Mouse (Mus musculus): ENCODE measurements at regions not wholly inside any gene's neighbourhood (a gene's known extent, or its start where the extent isn't known, plus 50 kb on each side); places are given as distances from the start of the nearest gene placed in this dataset.

DNA sequence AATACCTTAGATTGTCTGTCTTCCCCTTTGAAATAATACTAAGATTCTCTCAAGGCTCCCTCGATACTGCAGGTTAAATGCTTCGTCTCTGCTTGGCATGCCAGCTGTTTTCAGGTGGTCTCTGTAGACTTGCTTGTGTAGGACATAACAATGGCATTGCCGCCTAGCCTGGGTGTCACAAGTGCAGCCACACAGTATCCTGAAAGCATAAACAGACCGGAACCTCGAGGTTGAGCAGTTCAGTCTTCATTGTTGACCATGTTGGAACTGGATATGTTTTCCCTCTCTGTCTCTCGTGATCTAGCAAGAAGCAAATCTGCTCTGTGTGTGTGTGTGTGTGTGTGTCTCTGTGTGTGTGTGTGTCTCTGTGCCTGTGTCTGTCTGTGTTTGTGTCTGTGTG is 675.4 kb upstream of the Tmem132c start:
- no peak for DNase-seq (ENCODE audit: low read depth, low spot score)

GRCm38 (mm10) chr5:126573766-126574165 is 667.8 kb upstream of the Tmem132c start:
- no peak for DNase-seq (ENCODE audit: low read depth, low spot score)

DNA sequence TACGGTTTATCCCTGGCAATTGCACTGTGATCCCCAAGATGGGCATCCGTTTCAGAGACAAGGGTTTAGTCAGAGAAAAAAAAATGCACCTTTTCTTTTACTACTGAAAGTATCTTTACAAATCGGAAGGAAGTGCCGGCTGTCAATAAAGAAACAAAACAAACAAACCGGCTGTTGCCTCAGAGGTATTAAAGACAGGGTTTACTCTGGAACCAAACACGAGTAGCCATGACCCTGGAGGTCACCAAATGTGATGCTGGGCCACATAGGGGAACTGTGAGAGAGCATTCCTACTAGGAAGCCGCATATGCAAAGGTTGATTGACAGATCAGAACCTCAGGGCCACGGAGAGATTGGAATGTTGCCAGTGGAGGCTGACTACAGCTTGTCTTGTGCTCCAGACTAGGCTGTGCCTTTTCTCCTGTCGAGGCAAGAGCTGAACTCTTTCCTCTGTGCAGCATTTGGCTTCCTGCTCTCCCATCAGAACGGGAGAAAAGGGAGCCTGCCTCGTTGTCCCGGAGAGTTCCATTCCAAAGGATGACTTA is 643.8 kb upstream of the Tmem132c start:
- DNase-seq (ENCODE audit: low read depth, low spot score): no peak

DNA sequence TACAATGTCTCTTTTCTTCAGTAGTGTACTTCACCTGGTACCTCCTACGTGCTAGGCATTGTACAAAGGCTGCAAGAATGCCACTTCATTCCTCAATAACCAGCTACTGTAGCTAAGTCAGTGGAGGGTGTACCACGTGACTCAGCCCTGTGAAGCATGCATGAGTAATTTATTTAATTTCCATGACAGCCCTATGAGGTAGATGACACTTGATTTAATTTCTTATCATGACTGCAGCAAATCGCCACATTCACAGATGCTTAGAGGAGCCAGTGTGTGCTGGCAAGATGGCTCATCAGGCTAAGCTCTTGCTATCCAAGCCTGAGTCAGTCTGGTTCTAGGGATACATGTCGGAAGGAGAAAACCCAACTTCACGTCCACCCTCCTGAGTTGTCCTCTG is 642.0 kb upstream of the Tmem132c start:
- no peak for DNase-seq (ENCODE audit: low read depth, low spot score)

- DNase-seq (ENCODE audit: low read depth, low spot score): no peak
Observed at GRCm38 (mm10) chr5:126606756-126607155, 634.9 kb upstream of the Tmem132c start.

DNA sequence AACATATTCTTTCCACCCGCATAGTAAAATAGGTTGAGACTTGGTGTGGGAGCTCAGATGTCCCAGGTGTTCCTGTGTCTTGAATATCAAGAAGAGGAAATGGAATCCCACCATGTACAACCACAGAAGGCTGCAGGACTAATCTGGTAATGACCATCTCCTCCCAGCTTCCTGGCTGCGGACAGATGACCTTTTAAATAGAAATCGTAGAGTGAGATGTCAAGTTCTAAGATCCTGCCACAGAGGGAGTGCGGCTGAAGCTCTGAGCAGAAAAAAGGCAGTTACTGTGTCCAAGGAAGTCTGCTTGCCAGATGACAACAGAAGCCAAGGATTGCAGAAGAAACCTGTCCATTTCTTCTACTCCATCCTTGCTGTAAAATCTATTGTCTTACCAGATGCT is 629.0 kb upstream of the Tmem132c start:
- no peak for DNase-seq (ENCODE audit: low read depth, low spot score)

DNA sequence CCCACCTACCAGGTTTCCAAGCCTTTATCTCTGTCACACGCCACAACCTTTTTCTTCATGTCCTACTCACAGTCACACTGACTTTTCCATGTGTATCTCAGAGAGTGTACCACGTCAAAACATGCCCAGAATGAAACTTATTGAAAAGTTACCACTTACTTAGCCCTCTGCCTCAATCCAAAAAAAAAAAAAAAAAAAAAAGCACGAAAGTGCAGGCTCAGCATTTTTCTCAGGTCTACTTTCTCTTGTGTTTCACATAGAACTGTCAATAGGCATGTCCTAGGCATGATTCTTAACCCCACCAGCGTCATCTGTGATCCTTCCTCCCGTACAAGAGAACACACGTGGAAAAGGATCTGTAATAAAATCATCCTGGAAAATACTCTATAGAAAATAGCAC is 619.1 kb upstream of the Tmem132c start:
- DNase-seq (ENCODE audit: low read depth, low spot score): no peak

DNA sequence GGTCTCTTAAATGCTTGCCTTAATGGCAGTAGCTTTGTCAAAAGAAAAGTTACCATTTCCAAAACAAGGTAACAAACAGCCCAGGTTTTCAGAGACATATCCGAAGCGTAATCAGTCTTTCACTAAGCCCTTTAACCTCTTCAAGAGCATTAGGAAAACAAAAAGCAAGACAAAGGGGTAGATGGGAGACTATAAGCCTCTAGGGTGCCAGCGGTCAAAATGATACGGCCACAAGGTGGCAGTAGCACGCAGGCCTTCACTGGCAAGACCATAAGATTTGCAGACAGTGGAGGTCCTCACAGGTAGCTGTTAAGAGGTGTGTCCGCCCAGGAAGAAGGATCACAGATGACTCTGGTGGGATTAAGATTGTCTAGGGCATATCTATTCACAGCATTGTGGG is 618.4 kb upstream of the Tmem132c start:
- DNase-seq (ENCODE audit: low read depth, low spot score): peak; percentile 37

- DNase-seq (ENCODE audit: low read depth, low spot score): no peak
Observed at GRCm38 (mm10) chr5:126629826-126630225, 611.8 kb upstream of the Tmem132c start.

DNA sequence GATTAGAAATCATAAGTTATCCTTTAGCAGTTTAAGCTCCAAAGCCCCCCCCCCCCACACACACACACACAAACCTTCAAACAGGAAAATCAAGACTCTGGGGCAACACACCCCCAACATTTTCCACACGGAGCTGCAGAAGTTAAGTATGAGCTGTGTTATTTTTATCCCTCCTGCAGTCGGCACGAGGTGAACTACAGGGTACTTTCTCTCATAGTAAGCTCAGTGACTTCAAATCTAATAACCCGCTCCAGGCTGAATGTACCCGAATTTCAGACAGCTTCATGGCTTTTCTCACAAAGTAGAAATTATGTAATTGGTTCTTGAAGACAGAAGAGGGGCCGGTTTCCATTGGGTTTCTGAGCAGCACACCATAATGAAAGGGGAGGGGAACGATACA is 591.2 kb upstream of the Tmem132c start:
- DNase-seq (ENCODE audit: low read depth, low spot score): no peak

- no peak for DNase-seq (ENCODE audit: low read depth, low spot score)
Observed at GRCm38 (mm10) chr5:126651367-126651766, 590.2 kb upstream of the Tmem132c start.

DNA sequence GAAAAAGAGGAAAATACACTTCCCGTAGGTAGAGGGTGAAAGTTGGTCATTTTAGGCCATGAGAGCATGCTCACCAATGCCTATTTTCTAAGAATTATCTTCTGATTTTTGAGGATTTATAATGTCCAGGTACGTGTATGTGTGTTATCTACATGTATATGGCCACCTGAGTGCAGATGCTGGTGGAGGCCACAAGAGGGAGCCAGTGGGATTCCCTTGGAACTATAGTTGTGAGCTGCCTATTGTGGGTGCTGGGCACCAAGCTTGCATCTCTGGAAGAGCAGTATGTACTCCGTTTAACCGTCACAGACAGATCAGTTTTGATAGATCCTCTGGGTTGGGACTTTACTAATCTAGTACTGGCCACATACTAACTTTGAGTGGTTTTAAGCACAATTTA is 579.0 kb upstream of the Tmem132c start:
- DNase-seq (ENCODE audit: low read depth, low spot score): no peak

DNA sequence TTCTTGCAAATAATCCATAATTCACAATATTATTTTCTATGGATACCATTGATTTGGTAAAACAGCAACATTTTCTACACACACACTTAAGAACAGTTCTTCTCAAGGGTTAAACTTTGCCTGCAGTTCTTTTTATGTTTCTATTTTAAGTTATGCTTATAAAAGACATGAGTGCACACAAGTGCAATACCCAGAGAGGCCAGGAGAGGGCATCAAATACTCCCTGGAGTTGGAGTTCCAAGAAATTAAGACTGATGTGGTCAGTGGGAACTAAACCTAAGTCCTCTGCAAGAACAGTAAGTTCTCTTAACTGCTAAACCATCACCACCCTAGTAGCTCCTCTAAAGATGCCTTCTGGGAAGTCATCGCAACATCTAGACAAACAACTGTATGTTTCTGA is 570.5 kb upstream of the Tmem132c start:
- peak; percentile 23 for DNase-seq (ENCODE audit: low read depth, low spot score)

GRCm38 (mm10) chr5:126680262-126680661 is 561.3 kb upstream of the Tmem132c start:
- no peak for DNase-seq (ENCODE audit: low read depth, low spot score)

DNA sequence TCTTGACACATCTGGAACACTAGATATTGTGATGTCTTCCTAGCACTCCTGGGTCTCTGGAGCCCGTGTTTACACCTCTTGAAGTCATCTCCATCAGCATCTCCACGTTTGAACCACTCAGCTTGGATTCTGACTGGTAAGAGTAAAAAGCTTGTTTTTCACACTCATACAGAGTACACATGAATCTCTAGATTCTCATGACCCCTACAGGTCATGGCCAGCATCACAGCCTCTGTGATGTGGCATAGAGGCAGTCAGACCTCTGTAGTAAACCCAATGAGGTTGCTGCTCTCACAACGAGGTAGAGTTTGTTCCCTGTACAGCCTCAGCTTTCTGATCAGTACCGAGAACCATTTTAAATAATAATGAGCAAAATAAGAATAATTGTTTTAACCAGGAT is 542.3 kb upstream of the Tmem132c start:
- DNase-seq (ENCODE audit: low read depth, low spot score): peak; percentile 20

GRCm38 (mm10) chr5:126703516-126704282 is 537.9 kb upstream of the Tmem132c start:
- no peak for DNase-seq (ENCODE audit: low read depth, low spot score)

DNA sequence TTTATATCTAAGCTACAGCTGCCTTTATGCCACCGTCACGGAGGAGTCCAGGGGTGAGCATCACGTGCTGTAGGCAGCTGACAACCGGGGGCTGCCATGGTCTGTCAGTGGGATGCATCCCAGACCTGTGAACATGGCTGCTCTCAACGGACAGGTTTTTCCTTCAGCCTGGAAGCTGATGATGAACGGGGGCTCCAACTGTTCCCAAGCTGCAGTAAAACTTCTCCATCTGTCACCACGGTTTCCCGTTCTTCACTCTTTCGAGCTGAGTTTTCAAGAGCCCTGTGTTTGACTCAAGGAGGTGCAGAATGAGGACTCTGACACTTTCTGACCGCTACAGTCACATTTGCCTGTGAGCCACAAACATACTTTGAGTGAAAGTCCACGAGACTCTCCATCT is 535.7 kb upstream of the Tmem132c start:
- DNase-seq (ENCODE audit: low read depth, low spot score): no peak

- DNase-seq (ENCODE audit: low read depth, low spot score): no peak
Observed at GRCm38 (mm10) chr5:126706701-126707100, 534.9 kb upstream of the Tmem132c start.

GRCm38 (mm10) chr5:126714672-126715071 is 526.9 kb upstream of the Tmem132c start:
- DNase-seq (ENCODE audit: low read depth, low spot score): no peak

- no peak for DNase-seq (ENCODE audit: low read depth, low spot score)
Observed at GRCm38 (mm10) chr5:126718421-126718820, 523.2 kb upstream of the Tmem132c start.

- no peak for DNase-seq (ENCODE audit: low read depth, low spot score)
Observed at GRCm38 (mm10) chr5:126721300-126721699, 520.3 kb upstream of the Tmem132c start.

DNA sequence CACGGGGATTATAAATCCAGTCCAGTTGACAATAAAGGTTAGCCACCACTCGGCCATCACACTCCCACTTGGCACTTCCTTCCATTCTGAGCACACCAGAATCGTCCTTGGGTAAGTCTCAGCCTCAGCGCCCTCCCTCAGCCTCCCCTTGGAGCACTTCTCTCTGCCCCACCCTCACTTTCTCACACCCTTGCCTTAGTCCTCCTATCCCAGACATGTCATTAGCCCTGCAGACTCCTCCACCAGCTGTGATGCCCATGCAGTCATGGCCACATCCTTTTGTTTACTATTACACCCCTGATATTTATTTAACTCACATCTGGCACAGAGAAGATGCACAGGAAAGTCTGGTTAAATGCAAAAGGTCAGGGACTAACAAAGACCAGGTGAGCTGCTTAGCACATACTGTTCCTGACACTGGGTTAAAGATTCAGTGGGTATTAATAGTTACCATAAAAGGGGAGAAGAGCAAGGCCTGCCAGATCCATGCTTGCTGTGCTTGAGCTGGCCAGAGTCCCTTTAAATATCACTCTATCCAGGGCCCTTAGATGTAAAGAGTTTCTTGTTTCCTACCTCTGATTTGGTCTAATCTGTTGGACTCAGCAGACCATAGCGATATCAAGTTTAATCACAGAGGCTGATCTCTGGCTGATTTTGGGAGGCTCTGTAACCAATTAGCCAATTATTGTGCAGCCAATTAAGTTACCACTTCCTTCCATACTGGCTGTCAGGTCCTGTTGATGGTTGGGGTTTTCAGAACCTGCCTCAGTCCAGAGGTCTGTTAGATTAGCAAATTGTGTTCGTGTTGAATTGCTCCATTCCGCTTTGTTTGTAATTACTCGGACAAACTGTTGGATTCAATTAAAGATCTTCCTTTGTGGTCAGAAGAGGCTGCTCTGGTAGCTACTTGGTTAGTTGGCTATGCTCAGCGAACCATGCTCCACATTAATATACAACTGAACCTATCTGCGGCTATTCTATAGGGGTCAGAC is 518.0 kb upstream of the Tmem132c start:
- DNase-seq (ENCODE audit: low read depth, low spot score): no peak
